In the genomic region with DNA sequence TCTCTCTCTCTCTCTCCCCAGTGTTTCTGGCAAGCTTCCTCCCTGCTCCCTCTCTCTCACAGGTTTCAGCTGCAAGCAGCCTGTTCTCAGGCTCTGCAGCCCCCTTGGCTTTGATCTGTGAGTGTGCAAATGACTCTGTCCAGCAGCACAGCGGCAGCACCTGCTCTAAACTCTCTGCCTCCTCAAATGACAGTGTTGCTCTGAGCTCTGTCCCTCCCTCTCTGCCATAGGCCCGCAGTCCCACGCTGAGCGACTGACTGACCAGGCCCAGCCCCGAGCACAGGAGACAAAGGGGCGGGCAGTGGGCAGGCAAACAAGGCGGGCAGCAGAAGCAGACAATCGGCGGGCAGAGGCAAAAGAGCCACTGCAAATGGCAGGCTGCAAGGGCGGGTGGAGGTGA, we compare ENCODE assay signal across 12 mouse cellular contexts. TPM values are rescaled to one million over a fixed set of nuclear protein-coding genes. Genes with fewer than 3 reads are reported as not detected.
DNase-seq lines count a peak whose midpoint lies in the region; ATAC-seq and TF ChIP-seq lines count a peak whose summit lies in the region.
"Had no signal": no experiment of that assay in that cellular context is flagged by ENCODE, and none has a peak within 500 bp of the region (broad histone marks: within the 10 kb centered on the region; RNA-seq: fewer than 3 reads in every experiment).

No protein-coding gene starts in this region.

- 5% methylated on average over 10 of the region's 10 CpGs for WGBS in kidney, embryonic 15.5 days
- WGBS in hindbrain, postnatal 0 days = 14% methylated on average over 10 of the region's 10 CpGs
- WGBS in neural tube, embryonic 12.5 days = 6% methylated on average over 10 of the region's 10 CpGs
- 7% methylated on average over 10 of the region's 10 CpGs for WGBS in intestine, postnatal 0 days

- TF ChIP-seq CTCF in hindbrain, postnatal 0 days (IDR thresholded peaks at IDR 0.05; ENCODE audit: low read depth) = no peak
- TF ChIP-seq CTCF in intestine, postnatal 0 days (IDR thresholded peaks at IDR 0.05; ENCODE audit: low read depth) = no peak

- ATAC-seq in kidney, embryonic 15.5 days (replicated peaks; ENCODE audit: low FRiP score) = peak; percentile 98
- ATAC-seq in hindbrain, postnatal 0 days = peak; percentile 64; the same call in 1 of the 2 replicates
- ATAC-seq in neural tube, embryonic 12.5 days (ENCODE audit: low FRiP score, low read depth) = no peak
- ATAC-seq in intestine, postnatal 0 days = no peak

- no peaks in the 10 kb centered on the region for H3K36me3 ChIP-seq in kidney, embryonic 15.5 days
- H3K36me3 ChIP-seq in hindbrain, postnatal 0 days (ENCODE audit: insufficient read depth, low read length) = no peaks in the 10 kb centered on the region
- no peaks in the 10 kb centered on the region for H3K36me3 ChIP-seq in neural tube, embryonic 12.5 days
- no peaks in the 10 kb centered on the region for H3K36me3 ChIP-seq in intestine, postnatal 0 days (ENCODE audit: control insufficient read depth, insufficient read depth)
- H3K36me3 ChIP-seq: liver, embryonic 13.5 days had no signal

- H3K4me2 ChIP-seq in kidney, embryonic 15.5 days = peak overlapping the region; percentile 45
- H3K4me2 ChIP-seq in hindbrain, postnatal 0 days (ENCODE audit: low read depth, low read length) = 0 out of 2 replicates have a peak overlapping the region, but pooled peaks have one; percentile 21
- peak overlapping the region; percentile 38; the same call in 1 of the 2 replicates for H3K4me2 ChIP-seq in neural tube, embryonic 12.5 days (replicated peaks)
- H3K4me2 ChIP-seq in intestine, postnatal 0 days (replicated peaks; ENCODE audit: low read depth) = no peak overlapping the region
- H3K4me2 ChIP-seq: liver, embryonic 13.5 days had no signal

- H3K4me1 ChIP-seq in kidney, embryonic 15.5 days = no peaks in the 10 kb centered on the region
- H3K4me1 ChIP-seq in hindbrain, postnatal 0 days (ENCODE audit: insufficient read depth, low read length) = no peaks in the 10 kb centered on the region
- H3K4me1 ChIP-seq in neural tube, embryonic 12.5 days = no peaks in the 10 kb centered on the region
- no peaks in the 10 kb centered on the region for H3K4me1 ChIP-seq in intestine, postnatal 0 days (replicated peaks; ENCODE audit: control insufficient read depth, insufficient read depth, low read length)
- H3K4me1 ChIP-seq: liver, embryonic 13.5 days had no signal

- H3K9ac ChIP-seq in kidney, embryonic 15.5 days = no peak overlapping the region
- H3K9ac ChIP-seq in hindbrain, postnatal 0 days (replicated peaks; ENCODE audit: low read length) = no peak overlapping the region
- no peak overlapping the region for H3K9ac ChIP-seq in neural tube, embryonic 12.5 days
- no peak overlapping the region for H3K9ac ChIP-seq in intestine, postnatal 0 days (ENCODE audit: low read depth, low read length)
- H3K9ac ChIP-seq: liver, embryonic 13.5 days had no signal

- no peak for DNase-seq in kidney, adult 8-10 months
- DNase-seq in embryo, embryonic 10 days (ENCODE audit: low spot score) = peak; percentile 39
- peak; percentile 3 for DNase-seq in hindbrain, postnatal 0 days (ENCODE audit: low spot score)
- DNase-seq in frontal cortex, postnatal 36 days (ENCODE audit: low spot score in 2 of 2) = no peak
- no peak for DNase-seq in cerebellum, postnatal 25 days
- DNase-seq: gastrocnemius, postnatal 14 days; liver, embryonic 13.5 days had no signal

- no peaks in the 10 kb centered on the region for H3K27me3 ChIP-seq in kidney, embryonic 15.5 days
- H3K27me3 ChIP-seq in hindbrain, postnatal 0 days (ENCODE audit: insufficient read depth, low read length) = no peaks in the 10 kb centered on the region
- no peaks in the 10 kb centered on the region for H3K27me3 ChIP-seq in neural tube, embryonic 12.5 days (replicated peaks)
- no peaks in the 10 kb centered on the region for H3K27me3 ChIP-seq in intestine, postnatal 0 days (replicated peaks; ENCODE audit: control insufficient read depth, insufficient read depth, low read length)
- H3K27me3 ChIP-seq: liver, embryonic 13.5 days had no signal

- 0 out of 2 replicates have a peak overlapping the region, but pooled peaks have one; percentile 6 for H3K4me3 ChIP-seq in kidney, embryonic 15.5 days (replicated peaks)
- H3K4me3 ChIP-seq in hindbrain, postnatal 0 days (ENCODE audit: low read length) = 0 out of 2 replicates have a peak overlapping the region, but pooled peaks have one; percentile 7
- no peak overlapping the region for H3K4me3 ChIP-seq in neural tube, embryonic 12.5 days
- H3K4me3 ChIP-seq in intestine, postnatal 0 days (ENCODE audit: low read depth, low read length) = no peak overlapping the region
- H3K4me3 ChIP-seq: liver, embryonic 13.5 days had no signal

- no peak overlapping the region for H3K27ac ChIP-seq in kidney, embryonic 15.5 days
- H3K27ac ChIP-seq in hindbrain, postnatal 0 days = no peak overlapping the region
- no peak overlapping the region for H3K27ac ChIP-seq in neural tube, embryonic 12.5 days
- no peak overlapping the region for H3K27ac ChIP-seq in intestine, postnatal 0 days (ENCODE audit: low read depth, low read length)
- H3K27ac ChIP-seq: liver, embryonic 13.5 days; stomach, postnatal 0 days had no signal

- no peaks in the 10 kb centered on the region for H3K9me3 ChIP-seq in kidney, embryonic 15.5 days (replicated peaks)
- 0 out of 2 replicates have a peak, but pooled peaks cover 7% of the 10 kb centered on the region for H3K9me3 ChIP-seq in hindbrain, postnatal 0 days (ENCODE audit: low read length)
- H3K9me3 ChIP-seq in neural tube, embryonic 12.5 days = peaks cover 6% of the 10 kb centered on the region; the same call in 1 of the 2 replicates
- H3K9me3 ChIP-seq in intestine, postnatal 0 days (ENCODE audit: control insufficient read depth) = no peaks in the 10 kb centered on the region

RNA-seq across cellular contexts. Expression of a gene that starts 3.4 kb away (rescaled TPM):
- 0.16 and 0.24 TPM in 2 replicates for polyA plus RNA-seq in kidney, embryonic 15.5 days (2015; fragmentation: Nextera tagmentation; extraction: Ambion mirVana)
- total RNA-seq in hindbrain, postnatal 0 days (2014; rRNA removed) = 0.07 and 0.58 TPM in 2 replicates
- 0.45 and 0.47 TPM in 2 replicates for polyA plus RNA-seq in hindbrain, postnatal 0 days (2015; fragmentation: Nextera tagmentation; extraction: Ambion mirVana)
- polyA plus RNA-seq in neural tube, embryonic 12.5 days (2016; fragmentation: Nextera tagmentation; extraction: Ambion mirVana) = 0.20 and 0.25 TPM in 2 replicates
- polyA plus RNA-seq in intestine, postnatal 0 days (2015; fragmentation: Nextera tagmentation; extraction: Ambion mirVana) = 0.07 TPM in 2 replicates
- total RNA-seq: CH12.LX had no signal

RNA-seq across cellular contexts. Expression of a gene that starts 47.4 kb away (rescaled TPM):
- polyA plus RNA-seq in kidney, embryonic 15.5 days (2015; fragmentation: Nextera tagmentation; extraction: Ambion mirVana) = 0.12 and 0.14 TPM in 2 replicates
- total RNA-seq in hindbrain, postnatal 0 days (2014; rRNA removed) = 0.11 TPM in 1 of 2 replicates, not detected in the other
- 0.08 and 0.15 TPM in 2 replicates for polyA plus RNA-seq in hindbrain, postnatal 0 days (2015; fragmentation: Nextera tagmentation; extraction: Ambion mirVana)
- 0.06 and 0.10 TPM in 2 replicates for polyA plus RNA-seq in neural tube, embryonic 12.5 days (2016; fragmentation: Nextera tagmentation; extraction: Ambion mirVana)
- not detected in 2 replicates for polyA plus RNA-seq in intestine, postnatal 0 days (2015; fragmentation: Nextera tagmentation; extraction: Ambion mirVana)
- total RNA-seq: CH12.LX had no signal
- polyA plus RNA-seq: liver, embryonic 13.5 days; stomach, postnatal 0 days had no signal

RNA-seq across cellular contexts. Expression of a gene that starts 47.8 kb away (rescaled TPM):
- polyA plus RNA-seq in kidney, embryonic 15.5 days (2015; fragmentation: Nextera tagmentation; extraction: Ambion mirVana) = 10.9 and 12.6 TPM in 2 replicates
- 3.0 and 5.3 TPM in 2 replicates for total RNA-seq in hindbrain, postnatal 0 days (2014; rRNA removed)
- 3.6 and 4.1 TPM in 2 replicates for polyA plus RNA-seq in hindbrain, postnatal 0 days (2015; fragmentation: Nextera tagmentation; extraction: Ambion mirVana)
- 7.0 and 8.0 TPM in 2 replicates for polyA plus RNA-seq in neural tube, embryonic 12.5 days (2016; fragmentation: Nextera tagmentation; extraction: Ambion mirVana)
- polyA plus RNA-seq in intestine, postnatal 0 days (2015; fragmentation: Nextera tagmentation; extraction: Ambion mirVana) = 5.5 and 6.3 TPM in 2 replicates

RNA-seq across cellular contexts. Expression of a gene that starts 58.7 kb away (rescaled TPM):
- polyA plus RNA-seq in kidney, embryonic 15.5 days (2015; fragmentation: Nextera tagmentation; extraction: Ambion mirVana) = 12.2 and 12.3 TPM in 2 replicates
- total RNA-seq in hindbrain, postnatal 0 days (2014; rRNA removed) = 2.8 and 5.2 TPM in 2 replicates
- 7.4 and 8.4 TPM in 2 replicates for polyA plus RNA-seq in hindbrain, postnatal 0 days (2015; fragmentation: Nextera tagmentation; extraction: Ambion mirVana)
- 7.1 and 7.8 TPM in 2 replicates for polyA plus RNA-seq in neural tube, embryonic 12.5 days (2016; fragmentation: Nextera tagmentation; extraction: Ambion mirVana)
- polyA plus RNA-seq in intestine, postnatal 0 days (2015; fragmentation: Nextera tagmentation; extraction: Ambion mirVana) = 10.0 and 10.1 TPM in 2 replicates

Comparison
In these comparisons a context has a peak if more than half of its experiments do, and no peak if none do; other contexts are left out.
1. ATAC-seq: peak in kidney, embryonic 15.5 days (single experiment) and hindbrain, postnatal 0 days (single experiment); none in neural tube, embryonic 12.5 days (single experiment) and intestine, postnatal 0 days (single experiment).
2. H3K4me3 ChIP-seq: peak in kidney, embryonic 15.5 days (single experiment) and hindbrain, postnatal 0 days (single experiment); none in neural tube, embryonic 12.5 days (single experiment) and intestine, postnatal 0 days (single experiment).
3. DNase-seq: peak in embryo, embryonic 10 days (single experiment) and hindbrain, postnatal 0 days (single experiment); none in kidney, adult 8-10 months (0 of 2), frontal cortex, postnatal 36 days (0 of 2) and cerebellum, postnatal 25 days (0 of 2).